Mouse (Mus musculus) liver, embryonic 13.5 days (tissue): Measurements from ENCODE around the gene Eif5. TPM values are rescaled to one million over a fixed set of nuclear protein-coding genes. Genes with fewer than 3 reads are reported as not detected.

Experiments used
- ATAC-seq: fragments of 200-750 bp; cut with Nextera tagmentation; 2 replicates; pipeline ENCODE4 v1.8.0; 2017; ENCODE audit warnings: low read depth, mild to moderate bottlenecking, moderate number of reproducible peaks, moderate library complexity
- DNase-seq: peaks from one replicate; pipeline ENCODE4 v3.0.0; 2022
- H3K27ac ChIP-seq: fragments of 300-500 bp; sonication (generic); 2 replicates; pipeline ENCODE4 v1.5.1; 2015; ENCODE audit warnings: moderate library complexity, mild to moderate bottlenecking, inconsistent platforms
- H3K27me3 ChIP-seq: fragments of 300-500 bp; sonication (generic); 2 replicates; pipeline ENCODE4 v1.6.1; 2015; ENCODE audit warnings: mild to moderate bottlenecking, inconsistent platforms
- H3K36me3 ChIP-seq: fragments of 300-500 bp; sonication (generic); 2 replicates; pipeline ENCODE4 v1.6.1; 2015; ENCODE audit warnings: mild to moderate bottlenecking, inconsistent platforms
- H3K4me1 ChIP-seq: fragments of 300-500 bp; sonication (generic); replicated peaks from 2 replicates; pipeline ENCODE4 v1.6.1; 2015; ENCODE audit warnings: inconsistent platforms
- H3K4me2 ChIP-seq: fragments of 300-500 bp; sonication (generic); 2 replicates; pipeline ENCODE4 v1.6.1; 2015; ENCODE audit warnings: inconsistent platforms, mild to moderate bottlenecking, moderate library complexity
- H3K4me3 ChIP-seq: fragments of 300-500 bp; sonication (generic); replicated peaks from 2 replicates; pipeline ENCODE4 v1.5.1; 2015; ENCODE audit warnings: mild to moderate bottlenecking, inconsistent platforms
- H3K9ac ChIP-seq: fragments of 300-500 bp; sonication (generic); 2 replicates; pipeline ENCODE4 v1.6.1; 2015; ENCODE audit warnings: mild to moderate bottlenecking, inconsistent platforms
- H3K9me3 ChIP-seq: fragments of 300-500 bp; sonication (generic); replicated peaks from 2 replicates; pipeline ENCODE4 v1.6.1; 2016; ENCODE audit warnings: inconsistent platforms
- WGBS: fragments of 180-500 bp; shearing (Covaris S2); methylation state at CpG from one replicate; pipeline ENCODE4 v1.1.7; 2015; ENCODE audit not compliant: insufficient replicate concordance; 5-methylcytosine and 5-hydroxymethylcytosine counted together
- polyA plus RNA-seq: library from polyadenylated mRNA; unstranded; fragments of >200 nt; fragmentation: Nextera tagmentation; extraction: Ambion mirVana; gene quantifications from 2 replicates; pipeline ENCODE4 v1.2.1, GENCODE M21; 2015

The Eif5 gene
- 677 and 738 TPM in 2 replicates for polyA plus RNA-seq

DNA sequence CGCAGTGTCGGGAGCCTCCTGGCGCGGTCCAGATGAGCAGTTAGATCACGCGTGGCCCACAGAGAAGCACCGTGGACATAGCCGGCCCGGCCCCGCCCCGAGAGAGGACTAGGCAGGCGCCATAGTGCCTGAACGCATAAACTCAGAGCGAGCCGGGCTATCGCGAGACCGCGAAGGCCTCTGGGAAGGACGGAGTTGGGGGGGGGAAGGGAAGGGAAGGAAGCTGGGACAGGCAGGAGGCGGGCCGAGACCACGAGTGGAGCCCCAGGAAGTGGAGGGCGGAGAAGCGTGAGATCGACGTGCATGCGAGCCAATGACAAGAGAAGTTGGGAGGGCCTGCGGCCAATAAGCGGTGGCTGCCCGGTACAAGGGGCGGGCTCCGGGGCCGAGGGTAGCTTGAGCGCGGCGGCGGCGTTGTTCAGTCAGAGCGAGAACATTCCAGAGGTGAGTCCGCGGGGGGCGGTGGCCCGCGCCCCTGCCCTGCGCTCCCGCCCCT is at the start of gene Eif5:
Gene Eif5, plus strand, starts transcription at position 221 of the 496 bp plus-strand sequence.
- WGBS: under 1% methylated on average over 46 of the region's 47 CpGs
- H3K27ac ChIP-seq: peak within 1 kb of the TSS; percentile 97
- peaks cover 41% of the 10 kb centered on the region for H3K36me3 ChIP-seq
- H3K4me1 ChIP-seq: peaks cover 62% of the 10 kb centered on the region
- H3K4me3 ChIP-seq: peak within 1 kb of the TSS; percentile 96
- DNase-seq (peak; percentile 99), ATAC-seq (peak; percentile 93)
- H3K4me2 ChIP-seq: peak within 1 kb of the TSS; percentile 84
- peak within 1 kb of the TSS; percentile 97 for H3K9ac ChIP-seq
- H3K27me3 ChIP-seq: peaks cover 17% of the 10 kb centered on the region
- no peaks in the 10 kb centered on the region for H3K9me3 ChIP-seq

GRCm38 (mm10) chr12:111489261-111489865 is 48.5 kb upstream of the Eif5 start:
- ATAC-seq: 0 out of 2 replicates have a peak, but pooled peaks have one; percentile 44
- Histone ChIP-seq H3K27ac (no peak overlapping the region), H3K9ac (no peak overlapping the region), H3K4me3 (no peak overlapping the region), H3K4me1 (peaks cover 18% of the 10 kb centered on the region), H3K36me3 (no peaks in the 10 kb centered on the region), H3K27me3 (peaks cover 71% of the 10 kb centered on the region), H3K9me3 (no peaks in the 10 kb centered on the region), H3K4me2 (no peak overlapping the region)
- 59% methylated on average over 11 of the region's 11 CpGs for WGBS
- no peak for DNase-seq

- WGBS: 60% methylated on average over 4 of the region's 4 CpGs
- Histone ChIP-seq H3K4me3 (no peak overlapping the region), H3K27me3 (peaks cover 40% of the 10 kb centered on the region), H3K27ac (no peak overlapping the region), H3K9me3 (no peaks in the 10 kb centered on the region), H3K4me2 (no peak overlapping the region), H3K36me3 (no peaks in the 10 kb centered on the region), H3K9ac (no peak overlapping the region), H3K4me1 (0 out of 2 replicates have a peak, but pooled peaks cover 3% of the 10 kb centered on the region)
- ATAC-seq (no peak), DNase-seq (no peak)
Measured at GRCm38 (mm10) chr12:111494931-111495330, 42.9 kb upstream of the Eif5 start.

GRCm38 (mm10) chr12:111497076-111497475 is 40.7 kb upstream of the Eif5 start:
- Histone ChIP-seq H3K4me2 (no peak overlapping the region), H3K27ac (no peak overlapping the region), H3K36me3 (no peaks in the 10 kb centered on the region), H3K4me1 (no peaks in the 10 kb centered on the region), H3K4me3 (no peak overlapping the region), H3K27me3 (peaks cover 42% of the 10 kb centered on the region), H3K9me3 (no peaks in the 10 kb centered on the region), H3K9ac (no peak overlapping the region)
- ATAC-seq: no peak
- 38% methylated on average over 2 of the region's 2 CpGs for WGBS
- DNase-seq: no peak

- WGBS: 54% methylated on average over 5 of the region's 5 CpGs
- H3K4me3 ChIP-seq: no peak overlapping the region
- DNase-seq: no peak
- peaks cover 3% of the 10 kb centered on the region; the same call in 1 of the 2 replicates for H3K4me1 ChIP-seq
- H3K9me3 ChIP-seq: no peaks in the 10 kb centered on the region
- H3K36me3 ChIP-seq: no peaks in the 10 kb centered on the region
- peaks cover 62% of the 10 kb centered on the region for H3K27me3 ChIP-seq
- no peak overlapping the region for H3K9ac ChIP-seq
- H3K27ac ChIP-seq: no peak overlapping the region
- no peak for ATAC-seq
- H3K4me2 ChIP-seq: no peak overlapping the region
Measured at GRCm38 (mm10) chr12:111499617-111500016, 38.2 kb upstream of the Eif5 start.

- H3K27ac ChIP-seq: no peak overlapping the region
- no peak for ATAC-seq
- WGBS: 40% methylated on average over 5 of the region's 5 CpGs
Measured at GRCm38 (mm10) chr12:111500725-111501124, 37.1 kb upstream of the Eif5 start.

DNA sequence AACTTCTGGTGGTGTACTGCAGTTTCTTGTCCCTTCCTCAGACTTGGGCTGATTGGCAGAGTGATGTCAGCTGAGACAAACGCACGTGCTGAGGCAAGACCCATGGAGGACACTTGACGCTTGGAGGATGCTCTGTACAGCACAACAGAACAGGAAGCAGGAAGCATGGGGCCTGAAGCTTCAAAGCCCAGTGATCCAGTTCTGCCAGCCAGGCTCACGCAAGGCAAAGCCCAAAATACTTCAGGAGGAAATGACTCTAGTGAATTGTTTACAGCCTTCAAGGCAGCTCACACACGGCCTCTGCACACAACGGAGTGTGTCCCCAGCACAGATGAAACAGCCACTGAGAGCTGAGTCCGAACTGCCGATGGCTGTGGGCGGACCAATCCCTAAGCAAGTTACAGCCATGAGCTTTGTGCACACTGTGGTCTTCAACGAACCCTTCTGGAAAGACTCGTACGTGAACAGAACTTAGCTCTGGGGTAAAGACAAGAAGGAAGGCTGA is 34.7 kb upstream of the Eif5 start:
- Histone ChIP-seq H3K9ac (no peak overlapping the region), H3K4me1 (peaks cover 21% of the 10 kb centered on the region), H3K4me2 (no peak overlapping the region), H3K4me3 (no peak overlapping the region), H3K27ac (no peak overlapping the region), H3K9me3 (no peaks in the 10 kb centered on the region), H3K27me3 (peaks cover 62% of the 10 kb centered on the region), H3K36me3 (no peaks in the 10 kb centered on the region)
- ATAC-seq: no peak
- DNase-seq: no peak
- WGBS: 47% methylated on average over 12 of the region's 12 CpGs

More at GRCm38 (mm10) chr12:111500725-111501124, 37.1 kb upstream of the Eif5 start:
- H3K27me3 ChIP-seq: peaks cover 58% of the 10 kb centered on the region
- no peak overlapping the region for H3K9ac ChIP-seq
- DNase-seq: no peak
- no peak overlapping the region for H3K4me2 ChIP-seq
- H3K36me3 ChIP-seq: no peaks in the 10 kb centered on the region
- no peaks in the 10 kb centered on the region for H3K9me3 ChIP-seq
- no peak overlapping the region for H3K4me3 ChIP-seq
- peaks cover 8% of the 10 kb centered on the region for H3K4me1 ChIP-seq

GRCm38 (mm10) chr12:111503571-111503970 is 34.2 kb upstream of the Eif5 start:
- H3K27me3 ChIP-seq: peaks cover 62% of the 10 kb centered on the region
- no peak for ATAC-seq
- H3K9me3 ChIP-seq: no peaks in the 10 kb centered on the region
- no peak overlapping the region for H3K4me2 ChIP-seq
- no peaks in the 10 kb centered on the region for H3K36me3 ChIP-seq
- 35% methylated on average over 5 of the region's 5 CpGs for WGBS
- H3K27ac ChIP-seq: no peak overlapping the region
- H3K4me1 ChIP-seq: peaks cover 25% of the 10 kb centered on the region
- no peak overlapping the region for H3K9ac ChIP-seq
- H3K4me3 ChIP-seq: no peak overlapping the region
- no peak for DNase-seq

- Histone ChIP-seq H3K4me3 (no peak overlapping the region), H3K9ac (no peak overlapping the region), H3K4me2 (no peak overlapping the region), H3K4me1 (peaks cover 34% of the 10 kb centered on the region), H3K9me3 (no peaks in the 10 kb centered on the region), H3K27me3 (peaks cover 50% of the 10 kb centered on the region), H3K36me3 (no peaks in the 10 kb centered on the region), H3K27ac (no peak overlapping the region; the same call in 1 of the 2 replicates)
- peak; percentile 65 for DNase-seq
- peak; percentile 68 for ATAC-seq
- 4% methylated on average over 12 of the region's 12 CpGs for WGBS
Measured at GRCm38 (mm10) chr12:111504904-111505303, 32.9 kb upstream of the Eif5 start.

DNA sequence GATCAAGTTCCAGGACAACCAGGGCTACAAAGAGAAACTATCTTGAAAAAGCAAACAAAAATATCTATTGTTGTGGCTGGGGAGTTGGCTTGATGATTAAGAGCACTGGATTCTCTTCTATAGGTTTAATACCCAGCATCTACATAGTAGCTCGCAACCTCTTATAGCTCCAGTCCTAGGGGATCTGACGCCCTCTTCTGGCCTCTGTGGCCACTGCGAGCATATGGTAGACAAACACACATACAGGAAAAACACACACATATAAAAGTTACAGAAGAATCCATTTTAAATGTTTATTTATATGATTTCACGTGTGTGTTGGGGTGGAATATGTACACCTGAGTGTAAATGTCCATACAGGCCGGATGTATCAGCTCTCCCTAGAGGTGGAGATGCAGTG is 30.8 kb upstream of the Eif5 start:
- Histone ChIP-seq H3K27me3 (peaks cover 35% of the 10 kb centered on the region), H3K36me3 (no peaks in the 10 kb centered on the region), H3K4me1 (peaks cover 34% of the 10 kb centered on the region), H3K9me3 (no peaks in the 10 kb centered on the region), H3K4me3 (no peak overlapping the region), H3K27ac (peak overlapping the region; percentile 83; the same call in 1 of the 2 replicates), H3K9ac (no peak overlapping the region), H3K4me2 (peak overlapping the region; percentile 63)
- no peak for DNase-seq
- no peak for ATAC-seq
- 52% methylated on average over 5 of the region's 5 CpGs for WGBS

DNA sequence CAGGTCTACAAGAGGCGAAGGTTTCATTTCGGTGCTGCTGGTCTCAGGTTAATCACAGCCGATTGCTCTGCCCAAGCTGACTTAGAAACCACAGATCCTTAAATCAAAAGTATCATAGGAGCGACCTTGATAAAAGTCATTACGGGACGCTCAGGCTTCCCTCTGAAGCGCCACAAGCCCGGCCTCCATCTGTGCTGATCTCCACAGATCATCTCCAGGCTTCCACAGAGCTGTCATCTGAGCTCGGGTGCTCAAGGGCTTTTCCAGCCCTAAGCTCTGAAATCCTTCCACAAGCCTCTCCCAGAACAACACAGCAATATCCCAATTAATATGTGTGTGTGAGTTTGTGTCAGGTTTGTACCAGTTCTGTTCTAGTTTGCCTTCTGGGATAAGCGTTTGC is 29.9 kb upstream of the Eif5 start:
- H3K36me3 ChIP-seq: no peaks in the 10 kb centered on the region
- H3K9me3 ChIP-seq: no peaks in the 10 kb centered on the region
- H3K4me3 ChIP-seq: peak overlapping the region; percentile 44
- DNase-seq (no peak), ATAC-seq (peak; percentile 43; the same call in 1 of the 2 replicates)
- peak overlapping the region; percentile 83 for H3K27ac ChIP-seq
- WGBS: 77% methylated on average over 10 of the region's 10 CpGs
- peak overlapping the region; percentile 65 for H3K9ac ChIP-seq
- peaks cover 27% of the 10 kb centered on the region for H3K27me3 ChIP-seq
- peaks cover 34% of the 10 kb centered on the region for H3K4me1 ChIP-seq
- H3K4me2 ChIP-seq: peak overlapping the region; percentile 63
